Mouse (Mus musculus) brain, embryonic 14.5 days (tissue): ENCODE data around the gene Men1.
A peak's percentile ranks its signal among the peaks of the same experiment; 100 is the strongest.

Experiments
- CTCF ChIP-seq: fragments of 200-500 bp; IDR thresholded peaks from 2 replicates; pipeline ENCODE4 v1.5.1; 2012; ENCODE audit warnings: inconsistent platforms, mild to moderate bottlenecking, moderate library complexity, borderline replicate concordance; ENCODE audit not compliant: insufficient read depth, insufficient read length; ENCODE audit errors: extremely low read depth
- POLR2A ChIP-seq: fragments of 200-500 bp; IDR thresholded peaks from 2 replicates; pipeline ENCODE4 v1.6.1; 2012; ENCODE audit warnings: mild to moderate bottlenecking, inconsistent platforms, borderline replicate concordance; ENCODE audit not compliant: poor library complexity, insufficient read depth, insufficient read length, severe bottlenecking; ENCODE audit errors: extremely low read depth

DNA sequence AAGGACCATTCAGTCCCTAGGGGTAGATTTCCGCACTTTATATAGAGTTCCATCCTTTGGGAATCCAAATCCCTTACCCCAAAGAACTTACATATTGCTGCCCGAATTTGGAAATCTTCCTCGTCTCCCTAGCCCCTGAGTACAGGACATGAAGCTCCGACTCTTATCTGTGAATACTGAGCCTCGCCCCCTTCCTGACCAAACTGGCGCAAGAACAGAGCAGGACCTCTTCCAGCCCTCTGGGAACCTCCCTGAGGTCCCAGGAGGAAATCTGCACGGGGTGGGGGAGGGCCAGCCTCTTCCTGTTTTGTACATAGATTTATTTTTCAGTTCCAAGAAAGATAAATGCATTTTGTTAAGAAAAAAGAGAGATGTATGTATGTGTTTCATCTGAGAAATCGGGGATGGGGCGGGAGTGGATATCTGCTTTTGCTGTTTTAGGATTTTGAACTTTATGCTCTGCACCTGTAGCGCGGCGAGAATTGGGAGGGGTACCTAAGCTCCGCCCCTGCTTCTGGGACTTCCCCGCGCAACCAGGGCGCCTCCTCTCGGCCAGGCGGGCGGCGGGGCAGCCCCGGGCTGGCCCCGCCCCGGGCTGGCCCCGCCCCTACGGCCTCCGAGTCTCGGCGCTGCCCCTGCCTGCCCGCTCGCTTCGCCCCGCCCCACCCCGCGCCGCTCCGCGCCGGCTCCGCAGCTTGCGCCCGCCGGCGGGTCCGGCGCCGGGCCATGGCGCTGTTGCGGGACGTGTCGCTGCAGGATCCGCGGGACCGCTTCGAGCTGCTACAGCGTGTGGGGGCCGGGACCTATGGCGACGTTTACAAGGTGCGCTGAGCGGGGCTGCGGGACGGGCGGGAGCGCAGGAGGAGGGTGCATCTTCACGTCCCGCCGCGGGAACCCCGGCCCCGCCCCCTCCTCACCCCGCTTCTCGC lies 6.0 kb downstream of the Men1 start, which contains the start of gene Map4k2:
- TF ChIP-seq POLR2A (0 out of 2 replicates have a peak, but pooled peaks have one; percentile 9), CTCF (peak; percentile 18; the same call in 1 of the 2 replicates)
